Mouse (Mus musculus) intestine, embryonic 16.5 days (tissue): ENCODE measurements at regions not wholly inside any gene's neighbourhood (a gene's known extent, or its start where the extent isn't known, plus 50 kb on each side); places are given as distances from the start of the nearest gene placed in this dataset.
A peak's percentile ranks its signal among the peaks of the same experiment; 100 is the strongest.

Experiments used
- ATAC-seq: fragments of 200-750 bp; cut with Nextera tagmentation; 2 replicates; pipeline ENCODE4 v1.8.0; 2017; ENCODE audit warnings: moderate TSS enrichment, moderate library complexity
- H3K27ac ChIP-seq: fragments of 300-500 bp; sonication (generic); 2 replicates; pipeline ENCODE4 v1.5.1; 2014; ENCODE audit warnings: mild to moderate bottlenecking, low read length
- H3K27me3 ChIP-seq: fragments of 300-500 bp; sonication (generic); replicated peaks from 2 replicates; pipeline ENCODE4 v1.6.1; 2014; ENCODE audit warnings: low read length, control low read depth, mixed read lengths; ENCODE audit not compliant: control insufficient read depth, insufficient read depth
- H3K36me3 ChIP-seq: fragments of 300-500 bp; sonication (generic); 2 replicates; pipeline ENCODE4 v1.6.1; 2014; ENCODE audit warnings: low read length, control low read depth; ENCODE audit not compliant: control insufficient read depth, insufficient read depth
- H3K4me1 ChIP-seq: fragments of 300-500 bp; sonication (generic); 2 replicates; pipeline ENCODE4 v1.6.1; 2014; ENCODE audit warnings: low read length, control low read depth, mixed read lengths; ENCODE audit not compliant: control insufficient read depth, insufficient read depth
- H3K4me2 ChIP-seq: fragments of 300-500 bp; sonication (generic); 2 replicates; pipeline ENCODE4 v1.6.1; 2014; ENCODE audit warnings: low read depth, low read length, control low read depth
- H3K4me3 ChIP-seq: fragments of 300-500 bp; sonication (generic); 2 replicates; pipeline ENCODE4 v1.5.1; 2014; ENCODE audit warnings: mild to moderate bottlenecking, low read length
- H3K9ac ChIP-seq: fragments of 300-500 bp; sonication (generic); 2 replicates; pipeline ENCODE4 v1.6.1; 2014; ENCODE audit warnings: low read depth, low read length
- H3K9me3 ChIP-seq: fragments of 300-500 bp; sonication (generic); 2 replicates; pipeline ENCODE4 v1.6.1; 2016; ENCODE audit warnings: low read length, control low read depth; ENCODE audit not compliant: control insufficient read depth
- WGBS: fragments of 180-500 bp; shearing (Covaris S2); extraction: QIAGEN DNeasy Blood & Tissue Kit; methylation state at CpG from one replicate; pipeline ENCODE4 v1.1.7; 2014; 5-methylcytosine and 5-hydroxymethylcytosine counted together

GRCm38 (mm10) chr12:107759911-107760310 lies 243.5 kb downstream of the Bcl11b start:
- 89% methylated on average over 4 of the region's 4 CpGs for WGBS
- H3K4me1 ChIP-seq, result peaks cover 34% of the 10 kb centered on the region

GRCm38 (mm10) chr12:107762140-107762539 lies 241.3 kb downstream of the Bcl11b start:
- Histone ChIP-seq H3K9ac (no peak overlapping the region), H3K9me3 (peaks cover 4% of the 10 kb centered on the region; the same call in 1 of the 2 replicates), H3K4me3 (no peak overlapping the region), H3K4me2 (no peak overlapping the region), H3K27ac (no peak overlapping the region), H3K36me3 (no peaks in the 10 kb centered on the region), H3K27me3 (no peaks in the 10 kb centered on the region), H3K4me1 (peaks cover 17% of the 10 kb centered on the region)
- 68% methylated on average over 4 of the region's 4 CpGs for WGBS
- peak; percentile 83 for ATAC-seq

More at GRCm38 (mm10) chr12:107759911-107760310, 243.5 kb downstream of the Bcl11b start:
- Histone ChIP-seq H3K9ac (no peak overlapping the region), H3K27me3 (no peaks in the 10 kb centered on the region), H3K27ac (no peak overlapping the region), H3K36me3 (no peaks in the 10 kb centered on the region), H3K4me3 (no peak overlapping the region), H3K4me2 (no peak overlapping the region), H3K9me3 (peaks cover 4% of the 10 kb centered on the region; the same call in 1 of the 2 replicates)
- no peak for ATAC-seq

- Histone ChIP-seq H3K27ac (no peak overlapping the region), H3K4me1 (peaks cover 4% of the 10 kb centered on the region; the same call in 1 of the 2 replicates), H3K36me3 (no peaks in the 10 kb centered on the region), H3K4me2 (no peak overlapping the region), H3K27me3 (no peaks in the 10 kb centered on the region), H3K4me3 (no peak overlapping the region), H3K9me3 (no peaks in the 10 kb centered on the region), H3K9ac (no peak overlapping the region)
- 66% methylated on average over 13 of the region's 13 CpGs for WGBS
- peak; percentile 31 for ATAC-seq
Observed at GRCm38 (mm10) chr12:107769801-107770515, 233.4 kb downstream of the Bcl11b start.

GRCm38 (mm10) chr12:107770516-107770836 lies 232.9 kb downstream of the Bcl11b start:
- peak; percentile 63 for ATAC-seq
- Histone ChIP-seq H3K4me1 (peaks cover 4% of the 10 kb centered on the region; the same call in 1 of the 2 replicates), H3K36me3 (no peaks in the 10 kb centered on the region), H3K9me3 (no peaks in the 10 kb centered on the region), H3K9ac (no peak overlapping the region), H3K27ac (no peak overlapping the region), H3K4me3 (no peak overlapping the region), H3K27me3 (no peaks in the 10 kb centered on the region), H3K4me2 (no peak overlapping the region)
- 10% methylated on average over 5 of the region's 5 CpGs for WGBS

- no peaks in the 10 kb centered on the region for H3K9me3 ChIP-seq
- ATAC-seq, result no peak
- no peak overlapping the region for H3K4me2 ChIP-seq
- WGBS, result 75% methylated on average over 2 of the region's 2 CpGs
- no peak overlapping the region for H3K4me3 ChIP-seq
- H3K4me1 ChIP-seq, result peaks cover 4% of the 10 kb centered on the region; the same call in 1 of the 2 replicates
- no peaks in the 10 kb centered on the region for H3K27me3 ChIP-seq
- no peak overlapping the region for H3K9ac ChIP-seq
- no peak overlapping the region for H3K27ac ChIP-seq
- H3K36me3 ChIP-seq, result no peaks in the 10 kb centered on the region
Observed at GRCm38 (mm10) chr12:107771325-107771724, 232.1 kb downstream of the Bcl11b start.

GRCm38 (mm10) chr12:107771809-107772208 lies 231.6 kb downstream of the Bcl11b start:
- Histone ChIP-seq H3K4me1 (peaks cover 4% of the 10 kb centered on the region; the same call in 1 of the 2 replicates), H3K9ac (no peak overlapping the region), H3K4me3 (no peak overlapping the region), H3K36me3 (no peaks in the 10 kb centered on the region), H3K4me2 (no peak overlapping the region), H3K27me3 (no peaks in the 10 kb centered on the region), H3K27ac (no peak overlapping the region), H3K9me3 (no peaks in the 10 kb centered on the region)
- ATAC-seq, result no peak
- WGBS, result 36% methylated on average over 3 of the region's 3 CpGs

- 73% methylated on average over 9 of the region's 9 CpGs for WGBS
- H3K27me3 ChIP-seq, result no peaks in the 10 kb centered on the region
- no peak overlapping the region for H3K4me3 ChIP-seq
- no peaks in the 10 kb centered on the region for H3K4me1 ChIP-seq
- no peaks in the 10 kb centered on the region for H3K36me3 ChIP-seq
- H3K27ac ChIP-seq, result no peak overlapping the region
- no peak for ATAC-seq
- H3K9me3 ChIP-seq, result no peaks in the 10 kb centered on the region
- no peak overlapping the region for H3K9ac ChIP-seq
- no peak overlapping the region for H3K4me2 ChIP-seq
Observed at GRCm38 (mm10) chr12:107778046-107778445, 225.4 kb downstream of the Bcl11b start.

- no peak overlapping the region for H3K4me2 ChIP-seq
- H3K27ac ChIP-seq, result no peak overlapping the region
- no peak for ATAC-seq
- H3K27me3 ChIP-seq, result no peaks in the 10 kb centered on the region
- H3K36me3 ChIP-seq, result no peaks in the 10 kb centered on the region
- no peak overlapping the region for H3K4me3 ChIP-seq
- no peaks in the 10 kb centered on the region for H3K4me1 ChIP-seq
- 87% methylated on average over 13 of the region's 13 CpGs for WGBS
- H3K9me3 ChIP-seq, result no peaks in the 10 kb centered on the region
- no peak overlapping the region for H3K9ac ChIP-seq
Observed at GRCm38 (mm10) chr12:107779306-107780057, 223.9 kb downstream of the Bcl11b start.

- Histone ChIP-seq H3K9me3 (no peaks in the 10 kb centered on the region), H3K9ac (no peak overlapping the region), H3K27ac (no peak overlapping the region), H3K4me1 (no peaks in the 10 kb centered on the region), H3K4me2 (no peak overlapping the region), H3K27me3 (no peaks in the 10 kb centered on the region), H3K36me3 (no peaks in the 10 kb centered on the region), H3K4me3 (no peak overlapping the region)
- no peak for ATAC-seq
- WGBS, result 68% methylated on average over 3 of the region's 3 CpGs
Observed at GRCm38 (mm10) chr12:107782147-107782546, 221.3 kb downstream of the Bcl11b start.
